Mouse (Mus musculus) CD4-positive, CD25-positive, alpha-beta regulatory T cell, adult 2 months (primary cell): ENCODE measurements around the gene Naa35.

Experiments
- DNase-seq: peaks from one replicate; pipeline ENCODE4 v3.0.0-alpha.2; 2012; ENCODE audit warnings: low read depth, low spot score

The Naa35 gene

DNA sequence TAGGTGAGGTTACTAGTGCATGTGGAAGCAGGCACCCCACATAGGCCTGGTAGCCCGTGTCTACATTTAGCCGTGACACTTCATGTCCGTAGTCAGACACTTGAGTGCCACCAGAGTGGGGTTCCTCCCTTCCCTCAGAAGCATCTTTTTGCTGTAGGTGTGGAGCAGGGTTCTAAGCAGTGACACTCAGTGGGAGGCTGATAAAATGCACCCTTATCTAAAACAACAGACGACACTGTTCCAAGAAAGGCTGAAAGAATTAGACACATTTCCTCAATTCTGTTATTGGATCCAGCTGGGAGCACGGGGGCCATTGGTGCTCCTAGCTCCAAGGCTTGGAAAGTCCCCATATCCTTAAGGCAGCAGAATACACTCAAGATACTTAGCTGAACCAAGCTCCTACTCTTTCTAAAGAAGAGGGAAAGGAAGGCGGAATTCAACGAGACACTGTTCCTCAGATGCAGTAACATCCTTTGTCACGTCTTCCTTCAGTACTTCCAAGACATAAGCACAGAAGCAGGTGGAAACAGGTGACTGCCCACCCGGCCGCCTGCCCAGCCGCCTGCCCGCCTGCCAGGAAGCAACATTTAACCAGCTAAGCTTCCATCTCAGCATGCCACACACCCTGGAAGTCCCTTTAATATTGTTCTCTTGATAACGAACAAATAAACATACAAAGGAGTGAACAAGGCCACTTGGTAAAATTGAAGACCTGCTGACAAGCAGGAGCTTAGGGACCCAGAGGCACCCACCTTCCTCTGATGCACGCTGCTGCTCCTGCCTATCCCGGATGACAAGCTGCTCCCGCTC, 54.5 kb downstream of the Naa35 start:
- no peak for DNase-seq

DNA sequence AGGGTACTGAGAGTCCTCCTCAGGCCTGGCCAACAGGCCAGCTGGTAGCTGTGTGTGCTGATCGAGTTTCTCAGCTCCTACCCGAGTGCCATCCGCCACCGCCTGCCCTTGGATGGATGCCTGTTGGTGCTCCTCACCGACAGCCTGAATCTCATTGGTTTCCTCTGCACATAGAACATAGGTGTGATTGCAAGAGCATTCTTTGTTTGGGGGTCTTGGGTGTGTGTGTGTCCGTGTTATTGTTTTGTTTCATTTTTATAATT, 55.0 kb downstream of the Naa35 start:
- no peak for DNase-seq

DNA sequence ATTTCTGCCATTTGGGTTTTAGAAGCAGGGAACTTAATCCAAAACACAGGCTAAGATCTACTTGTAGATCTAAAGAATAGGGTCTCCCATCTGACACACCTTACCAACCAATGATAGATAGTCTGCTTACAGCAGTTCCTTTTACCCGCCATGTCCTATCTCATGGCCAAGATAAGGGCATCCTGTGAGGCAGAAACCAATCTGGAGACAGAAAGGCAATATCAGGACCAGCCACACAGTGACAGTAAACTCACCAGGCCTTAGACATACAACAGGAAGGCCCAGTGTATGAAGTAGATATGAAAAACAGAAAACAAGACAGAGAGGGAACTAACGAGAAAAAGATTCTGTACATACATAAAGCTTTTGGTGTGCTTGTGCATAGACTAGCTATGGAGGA, 57.8 kb downstream of the Naa35 start:
- no peak for DNase-seq

DNA sequence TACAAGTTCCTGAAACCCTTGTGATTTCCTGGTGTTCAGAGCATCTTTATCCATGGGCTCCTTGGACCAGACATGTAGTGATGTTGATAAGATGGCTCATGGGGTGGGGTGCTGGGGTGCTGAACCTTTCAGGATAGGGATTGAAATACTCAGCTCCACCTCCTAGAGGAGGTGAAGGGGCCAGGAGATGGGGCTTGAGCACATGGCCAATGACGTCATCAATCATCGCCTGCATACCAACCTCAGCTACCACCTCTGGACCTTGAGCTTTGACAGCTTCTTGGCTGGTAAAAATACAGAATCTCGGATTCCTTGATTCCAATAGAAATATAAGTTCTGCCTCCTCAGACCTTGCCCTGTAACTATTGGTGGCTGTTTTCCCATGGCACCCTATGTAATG, 60.4 kb downstream of the Naa35 start:
- no peak for DNase-seq

DNA sequence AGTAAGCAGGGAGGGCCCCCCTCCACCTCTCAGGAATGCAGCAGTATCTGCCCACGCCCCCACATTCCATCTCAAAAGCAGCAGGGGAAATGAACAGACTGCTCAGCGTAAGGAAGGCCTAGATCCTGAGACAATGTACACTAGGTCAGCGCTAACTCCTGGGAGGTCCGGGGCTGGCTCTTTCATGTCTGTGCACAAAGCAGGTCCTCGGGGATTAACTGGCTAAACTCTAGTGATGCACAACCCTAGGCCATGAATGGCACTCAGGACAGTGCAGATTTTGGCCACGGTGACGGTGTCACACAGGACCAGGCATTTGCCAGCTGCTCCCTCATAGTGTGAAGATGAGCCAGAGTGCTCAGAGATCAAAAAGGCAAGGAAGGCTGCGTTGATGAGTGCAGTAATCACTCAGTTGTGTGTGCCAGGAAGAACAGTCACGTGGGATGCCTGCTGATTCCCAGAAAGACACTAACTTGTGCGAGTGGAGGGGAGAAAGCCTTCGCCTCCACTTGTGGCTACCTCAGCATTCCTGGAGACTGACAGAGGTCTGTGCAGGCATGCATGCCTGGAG, 61.7 kb downstream of the Naa35 start:
- no peak for DNase-seq

DNA sequence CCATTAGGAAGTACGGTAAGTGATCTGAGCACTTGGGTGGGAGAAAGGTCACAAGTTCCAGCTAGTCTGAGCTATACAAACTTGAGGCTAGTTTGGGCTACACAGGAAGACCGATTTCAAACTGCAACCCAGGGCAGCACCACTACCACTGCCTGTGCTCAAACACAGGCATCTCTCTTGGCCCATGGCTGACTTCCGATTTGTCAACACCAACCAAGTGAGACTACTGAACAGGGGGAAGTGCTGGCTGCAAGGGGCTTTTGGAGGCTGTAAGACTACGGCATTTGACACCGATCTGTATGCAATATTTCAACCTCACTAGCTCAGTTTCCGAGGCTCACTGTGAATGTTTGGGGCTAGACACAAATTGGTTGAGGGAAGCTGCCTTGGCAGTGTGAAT, 62.4 kb downstream of the Naa35 start:
- no peak for DNase-seq

DNA sequence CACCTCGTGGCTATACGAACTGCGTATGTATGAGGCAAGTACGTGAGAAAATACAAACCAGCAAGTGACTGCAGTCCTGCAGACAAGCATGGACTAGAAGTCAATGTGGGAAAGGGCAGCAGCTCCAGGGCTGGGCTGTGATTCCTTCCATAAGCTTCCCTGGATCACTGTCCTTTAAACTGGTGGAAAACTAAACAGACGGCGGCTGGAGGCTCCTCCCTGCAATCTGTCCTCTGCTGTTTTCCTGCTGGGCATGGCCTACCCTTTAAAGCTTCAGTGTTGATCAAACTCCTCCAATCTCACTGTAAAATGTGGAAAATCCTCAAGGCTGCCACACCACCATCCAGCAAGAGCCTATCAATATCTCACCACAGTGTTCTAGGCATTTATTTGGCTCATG, 63.5 kb downstream of the Naa35 start:
- DNase-seq = no peak

DNA sequence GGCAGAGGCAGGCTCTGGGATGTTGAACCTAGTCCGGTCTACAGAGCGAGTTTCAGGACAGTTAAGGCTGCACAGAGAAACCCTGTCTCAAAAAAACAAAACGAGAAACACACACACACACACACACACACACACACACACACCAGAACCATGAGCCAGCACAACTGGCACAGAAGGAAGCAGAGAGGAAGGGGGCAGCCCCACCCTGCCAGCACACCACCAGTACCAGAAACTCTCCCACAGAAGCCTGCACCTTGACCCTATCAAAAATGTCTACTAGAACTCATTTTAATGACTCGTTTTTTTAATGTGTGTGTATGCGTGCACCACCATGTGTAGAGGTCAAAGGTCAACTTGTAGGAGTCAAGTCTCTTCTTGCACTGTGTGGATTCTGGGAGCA, 64.7 kb downstream of the Naa35 start:
- no peak for DNase-seq

DNA sequence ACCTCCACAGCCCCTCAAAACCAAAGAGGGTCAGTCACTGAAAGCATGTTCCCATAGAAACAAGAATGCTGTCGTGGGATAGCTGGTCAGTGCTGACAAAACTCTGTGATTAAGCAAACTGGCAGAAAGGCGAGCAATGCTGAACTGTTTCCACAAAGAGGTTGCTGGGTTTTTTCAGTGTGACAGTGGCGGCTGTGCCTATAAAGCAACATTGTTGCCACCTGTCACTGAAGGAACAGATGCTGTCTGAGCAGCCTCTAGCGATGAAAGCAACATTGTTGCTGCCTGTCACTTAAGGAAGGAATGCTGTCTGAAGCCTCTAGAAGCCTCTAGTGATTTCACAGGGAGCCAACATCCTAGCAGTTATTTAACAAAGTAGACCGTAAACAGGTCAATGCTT, 67.6 kb downstream of the Naa35 start:
- no peak for DNase-seq

DNA sequence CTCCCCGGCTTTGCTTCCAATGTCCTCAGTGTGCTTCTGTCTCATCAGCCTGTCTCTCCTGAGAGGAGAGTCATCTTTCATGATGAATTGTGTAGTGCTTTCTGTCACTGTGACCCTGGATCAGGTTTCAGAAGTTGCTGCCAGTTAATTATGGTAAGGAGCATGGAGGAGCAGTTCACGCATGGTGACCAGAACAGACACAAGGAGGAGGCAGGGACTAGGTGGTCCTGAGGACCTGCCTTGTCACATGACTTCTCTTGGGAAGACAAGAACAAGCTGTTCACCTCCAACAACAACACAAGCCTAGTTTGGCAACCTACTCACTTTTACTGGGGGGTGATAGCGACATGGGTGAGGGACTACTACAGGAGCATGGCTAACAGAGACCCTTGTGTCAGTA, 68.1 kb downstream of the Naa35 start:
- DNase-seq = no peak

DNA sequence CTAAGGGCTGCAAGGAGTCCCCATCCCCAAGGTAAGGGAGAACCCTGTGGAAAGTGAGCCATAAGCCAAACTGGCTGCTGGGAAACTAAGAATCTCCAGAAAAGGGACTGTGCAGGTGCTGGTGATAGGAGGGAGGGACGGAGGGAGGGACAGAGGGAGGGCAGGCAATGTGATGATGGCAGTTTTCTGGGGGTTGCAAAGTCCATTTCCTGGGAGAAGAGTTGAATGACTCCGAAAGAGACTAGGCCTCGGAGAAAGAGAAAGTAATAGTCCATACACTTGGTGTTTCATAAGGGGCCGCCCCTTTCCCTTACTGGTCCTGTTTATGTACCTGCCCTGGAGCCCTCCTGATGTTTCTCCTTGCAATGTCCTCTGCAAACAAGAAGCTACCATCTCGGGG, 69.4 kb downstream of the Naa35 start:
- no peak for DNase-seq

DNA sequence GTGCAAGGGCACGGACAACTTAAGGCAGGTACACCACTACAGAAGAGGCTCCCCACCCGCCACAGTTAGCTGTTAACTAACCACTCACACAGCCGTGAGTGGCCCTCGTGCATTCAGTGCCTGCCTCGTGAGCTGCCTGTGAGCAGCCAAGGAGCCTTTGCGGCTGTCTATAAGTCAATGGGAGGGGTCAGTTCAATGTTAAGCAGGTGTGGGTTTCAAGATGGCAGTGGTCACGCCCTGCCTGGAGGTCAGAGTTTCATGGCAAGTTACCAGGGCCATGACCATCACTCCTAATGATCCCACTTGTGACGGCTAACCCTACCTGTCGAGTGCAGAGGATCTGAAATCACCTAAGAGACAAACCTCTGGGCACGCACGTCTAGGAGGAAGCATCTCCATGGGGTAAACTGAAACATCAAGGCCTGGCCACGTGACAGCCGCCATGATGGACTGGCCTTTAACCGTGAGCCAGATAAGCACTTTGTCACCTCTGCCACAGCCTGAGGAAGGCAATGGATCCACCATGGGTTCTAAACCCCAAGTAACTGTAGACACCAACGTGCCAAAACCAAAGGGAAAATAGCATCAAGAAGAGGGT, 70.8 kb downstream of the Naa35 start:
- no peak for DNase-seq

DNA sequence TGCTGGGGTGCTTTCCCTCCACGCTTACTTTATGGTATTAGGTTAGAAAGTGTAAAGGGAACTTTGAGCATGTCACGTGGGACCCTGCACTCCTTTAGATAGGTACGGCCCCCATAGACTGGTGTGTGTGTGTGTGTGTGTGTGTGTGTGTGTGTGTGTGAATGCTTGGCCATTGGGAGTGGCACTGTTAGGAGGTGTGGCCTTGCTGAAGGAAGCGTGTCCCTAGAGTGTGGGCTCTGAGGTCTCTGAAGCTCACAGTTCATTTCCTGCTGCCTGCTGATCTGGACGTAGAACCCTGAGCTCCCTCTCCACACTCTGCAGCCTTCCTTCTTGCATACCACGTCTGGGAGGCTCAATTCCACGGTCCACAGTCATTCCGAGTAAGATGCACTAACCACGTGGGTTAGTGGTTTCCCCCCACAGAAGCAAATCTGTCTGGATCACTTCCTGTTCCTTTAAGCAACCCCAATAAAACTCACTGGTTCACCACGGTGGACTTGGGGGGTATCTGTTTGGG, 71.3 kb downstream of the Naa35 start:
- DNase-seq = peak; percentile 77

DNA sequence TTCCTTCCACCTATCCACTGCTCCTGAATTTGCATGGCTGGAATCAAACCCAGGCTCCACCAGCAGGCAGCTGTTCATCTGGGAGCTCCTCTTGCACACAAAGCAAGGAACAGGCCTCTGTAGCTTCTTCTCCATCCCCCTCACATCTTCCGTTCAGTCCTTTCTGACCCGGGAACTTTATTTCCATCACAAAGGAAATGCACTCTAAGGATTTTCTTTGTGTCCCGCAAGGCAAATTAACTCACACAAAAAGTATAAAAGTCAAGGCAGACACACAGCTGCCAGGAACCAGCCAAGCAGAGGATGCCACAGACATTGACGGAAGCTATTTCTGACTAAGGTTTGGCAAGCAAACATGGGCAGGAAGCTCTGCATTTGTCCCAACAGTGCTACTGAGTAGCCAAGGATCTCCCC, 71.9 kb downstream of the Naa35 start:
- peak; percentile 38 for DNase-seq

DNA sequence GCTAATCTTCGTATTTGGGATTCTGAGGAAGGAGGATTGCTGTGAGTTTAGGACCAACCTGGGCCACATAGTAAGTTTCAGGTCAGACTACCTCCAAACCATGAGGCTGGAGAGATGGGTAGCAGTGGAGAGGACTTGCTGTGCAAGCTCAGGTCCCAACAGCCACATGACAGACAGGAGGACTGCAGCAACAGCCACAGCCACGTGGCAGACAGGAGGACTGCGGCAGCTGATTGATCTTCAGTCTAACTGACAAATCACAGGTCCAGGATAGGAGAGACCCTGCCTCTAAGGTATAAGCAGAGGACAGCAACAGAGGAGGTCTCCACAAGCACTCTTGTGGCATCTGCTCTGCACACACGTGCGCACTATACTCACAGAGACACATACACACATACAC, 72.7 kb downstream of the Naa35 start:
- no peak for DNase-seq

DNA sequence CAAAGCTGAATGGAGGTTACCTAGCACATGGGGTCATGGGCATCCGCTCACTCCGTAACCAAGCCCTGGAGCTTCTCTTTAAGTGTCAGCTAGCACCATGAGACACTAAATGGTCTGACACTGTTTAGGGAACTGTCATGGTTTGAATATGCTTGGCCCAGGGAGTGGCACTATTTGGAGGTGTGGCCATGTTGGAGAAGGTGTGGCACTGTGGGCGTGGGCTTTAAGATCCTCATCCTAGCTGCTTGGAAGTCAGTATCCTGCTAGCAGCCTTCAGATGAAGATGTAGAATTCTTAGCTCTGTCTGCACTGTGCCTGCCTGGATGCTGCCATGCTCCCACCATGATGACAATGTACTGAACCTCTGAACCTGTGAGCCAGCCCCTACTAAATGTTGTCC, 75.3 kb downstream of the Naa35 start:
- DNase-seq = no peak

DNA sequence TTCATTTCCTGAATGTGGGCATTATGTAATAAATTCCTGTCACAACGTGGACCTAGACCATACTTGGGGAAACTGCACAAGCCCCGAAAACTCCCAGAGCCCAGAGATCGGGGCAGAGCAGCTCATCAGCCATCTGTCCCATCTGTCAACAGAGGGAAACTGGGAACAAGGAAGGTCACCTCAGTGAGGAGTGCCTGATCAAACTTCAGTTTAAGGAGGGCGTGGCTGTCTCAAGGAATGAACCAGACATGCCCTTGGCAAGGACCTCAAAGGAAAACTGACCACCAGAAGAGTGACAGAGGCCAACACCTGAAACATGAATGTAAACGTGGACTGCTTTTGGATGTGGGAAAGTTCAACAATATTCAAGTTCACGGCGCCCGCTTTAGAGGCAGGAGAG, 76.3 kb downstream of the Naa35 start:
- DNase-seq = no peak

DNA sequence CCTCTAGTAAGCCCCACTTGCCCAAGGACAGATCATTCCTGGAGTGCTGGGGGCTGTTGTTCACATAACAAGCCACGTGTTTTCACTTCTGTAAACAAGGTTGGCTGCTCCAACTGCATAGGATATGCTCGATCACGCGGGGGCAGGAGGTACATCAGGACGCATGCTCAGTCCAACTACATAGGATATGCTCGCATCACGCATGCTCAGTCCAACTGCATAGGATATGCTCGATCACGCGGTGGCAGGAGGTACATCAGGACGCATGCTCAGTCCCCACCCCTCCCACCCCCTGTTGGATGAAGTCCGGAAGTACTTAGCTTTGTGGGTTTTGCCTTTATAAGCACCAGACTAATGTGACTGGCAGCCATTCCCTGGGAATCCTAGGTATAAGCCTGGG, 76.9 kb downstream of the Naa35 start:
- no peak for DNase-seq

DNA sequence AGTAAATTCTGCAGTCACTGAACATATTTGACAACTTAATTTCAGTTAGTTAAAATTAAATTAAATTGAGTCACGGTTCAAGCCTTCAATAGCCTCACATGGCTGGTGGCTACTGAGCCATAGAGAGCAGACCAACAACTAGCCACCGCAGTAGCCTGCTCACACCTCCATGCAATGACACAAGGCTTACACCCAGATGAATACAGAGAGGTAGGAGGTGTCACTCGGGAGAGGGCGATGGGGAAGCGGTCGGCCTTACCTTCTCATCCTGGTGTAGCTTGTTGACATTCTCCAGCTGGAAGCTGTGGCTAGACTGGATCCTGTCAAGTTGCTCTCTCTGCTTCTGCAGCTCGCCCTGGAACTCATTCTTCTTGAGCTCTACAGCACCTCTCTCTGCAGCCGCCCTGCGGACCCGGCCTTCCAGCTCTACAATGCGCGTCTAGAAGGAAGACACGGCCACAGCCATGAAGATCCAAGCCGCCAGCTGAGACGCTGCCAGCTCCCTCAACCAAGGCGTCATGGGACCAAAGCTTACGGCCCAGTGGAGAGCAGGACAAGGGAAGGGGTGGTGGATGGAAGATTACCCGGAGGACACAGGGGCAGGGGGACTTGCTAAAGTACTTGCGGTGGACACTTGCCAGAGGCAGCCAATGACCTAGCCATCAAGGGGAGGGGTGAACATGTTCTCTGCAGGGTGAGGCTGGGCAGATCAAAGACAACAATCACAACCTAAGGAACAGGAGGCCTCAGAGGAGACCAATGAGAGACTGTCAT, 79.1 kb downstream of the Naa35 start:
- DNase-seq = no peak

DNA sequence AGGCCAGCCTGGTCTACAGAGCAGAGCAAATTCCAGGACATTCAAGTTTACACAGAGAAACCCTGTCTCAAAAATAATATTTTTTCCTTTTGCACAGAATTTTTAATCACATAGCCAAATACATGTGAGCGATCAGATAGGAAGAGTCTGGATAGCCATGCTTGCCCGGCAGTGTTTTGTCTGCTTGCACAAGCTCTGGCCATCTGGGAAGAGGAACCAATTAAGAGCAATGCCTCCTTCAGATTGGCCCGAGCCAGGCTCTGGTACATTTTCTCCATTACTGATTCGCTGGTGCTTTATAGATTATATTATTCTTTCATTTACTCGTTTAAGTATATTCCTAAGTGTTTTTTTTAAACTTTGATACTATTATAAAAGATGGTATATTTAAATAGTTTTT, 82.7 kb downstream of the Naa35 start:
- DNase-seq = no peak

DNA sequence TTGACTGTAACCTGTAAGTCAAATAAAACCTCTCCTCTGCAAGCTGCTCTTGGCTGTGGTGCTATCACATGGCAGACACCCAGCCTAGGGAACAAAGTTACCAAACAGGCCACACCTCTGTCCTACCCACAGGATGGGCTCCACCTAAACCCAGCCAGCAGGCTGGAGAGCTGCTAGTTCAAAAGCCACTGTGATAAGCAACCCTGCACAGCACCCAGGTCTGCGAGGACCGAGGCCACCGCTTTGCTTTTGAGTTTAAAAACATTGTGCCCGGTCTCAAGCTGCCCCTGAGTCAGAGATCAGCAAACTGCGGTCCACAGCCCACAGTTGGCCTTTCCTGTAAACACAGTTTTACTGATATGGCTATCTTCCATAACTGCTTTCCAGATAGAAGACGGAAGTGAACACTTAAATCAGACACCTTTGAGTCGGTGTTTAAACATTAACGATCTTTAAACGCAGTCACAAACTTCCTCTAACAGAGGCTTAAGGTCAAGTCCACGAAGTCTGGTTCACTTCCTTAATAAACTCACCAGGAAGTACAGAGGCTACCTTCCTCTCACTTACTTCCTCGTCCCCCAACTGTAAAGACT, 83.5 kb downstream of the Naa35 start:
- peak; percentile 67 for DNase-seq

DNA sequence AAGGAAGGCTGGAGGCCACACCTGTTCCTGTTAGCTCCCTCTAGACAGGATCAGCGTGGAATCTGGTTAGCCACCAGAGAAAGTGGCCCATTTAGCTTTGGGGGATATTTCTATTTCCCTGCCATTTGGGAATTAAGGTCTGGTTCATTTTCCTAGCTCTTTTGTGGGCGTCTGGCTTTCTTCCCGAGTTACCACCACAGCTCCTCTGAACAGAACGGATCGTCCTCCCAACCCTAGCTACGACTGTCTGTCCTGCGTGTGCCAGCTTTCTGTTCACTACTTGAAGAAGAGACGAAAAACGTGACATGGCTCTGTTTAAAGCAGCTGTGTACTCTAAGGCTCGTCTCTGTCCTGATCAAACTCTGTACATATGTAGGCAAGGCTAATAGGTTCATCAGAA, 84.9 kb downstream of the Naa35 start:
- no peak for DNase-seq
